Mouse (Mus musculus) heart, postnatal 4 days (tissue): ENCODE measurements at regions not wholly inside any gene's neighbourhood (a gene's known extent, or its start where the extent isn't known, plus 50 kb on each side); places are given as distances from the start of the nearest gene placed in this dataset.

Experiments used
- DNase-seq: peaks from one replicate; pipeline ENCODE4 v3.0.0; 2021

DNA sequence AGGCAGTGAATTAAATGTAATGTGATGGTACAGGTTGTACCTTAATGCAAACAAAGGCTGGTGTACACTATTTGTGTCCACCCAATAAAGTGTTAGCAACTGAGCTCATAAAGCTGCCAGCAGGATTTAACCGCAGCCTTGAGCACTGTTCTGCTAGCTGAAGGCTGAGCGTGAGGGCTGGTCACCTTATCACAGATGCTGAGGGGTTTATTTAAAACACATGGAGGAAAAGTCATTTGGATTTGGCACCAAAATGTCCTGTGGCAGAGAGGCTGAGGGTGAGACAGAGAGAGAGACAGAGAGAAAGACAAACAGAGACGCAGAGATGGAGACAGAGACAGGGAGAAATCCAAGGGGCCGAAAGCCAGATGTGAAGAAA lies 181.9 kb upstream of the Habp2 start:
- no peak for DNase-seq

- no peak for DNase-seq
Observed at GRCm38 (mm10) chr19:56105452-56106091, 181.4 kb upstream of the Habp2 start.

GRCm38 (mm10) chr19:56108796-56109195 lies 178.1 kb upstream of the Habp2 start:
- DNase-seq, result no peak

DNA sequence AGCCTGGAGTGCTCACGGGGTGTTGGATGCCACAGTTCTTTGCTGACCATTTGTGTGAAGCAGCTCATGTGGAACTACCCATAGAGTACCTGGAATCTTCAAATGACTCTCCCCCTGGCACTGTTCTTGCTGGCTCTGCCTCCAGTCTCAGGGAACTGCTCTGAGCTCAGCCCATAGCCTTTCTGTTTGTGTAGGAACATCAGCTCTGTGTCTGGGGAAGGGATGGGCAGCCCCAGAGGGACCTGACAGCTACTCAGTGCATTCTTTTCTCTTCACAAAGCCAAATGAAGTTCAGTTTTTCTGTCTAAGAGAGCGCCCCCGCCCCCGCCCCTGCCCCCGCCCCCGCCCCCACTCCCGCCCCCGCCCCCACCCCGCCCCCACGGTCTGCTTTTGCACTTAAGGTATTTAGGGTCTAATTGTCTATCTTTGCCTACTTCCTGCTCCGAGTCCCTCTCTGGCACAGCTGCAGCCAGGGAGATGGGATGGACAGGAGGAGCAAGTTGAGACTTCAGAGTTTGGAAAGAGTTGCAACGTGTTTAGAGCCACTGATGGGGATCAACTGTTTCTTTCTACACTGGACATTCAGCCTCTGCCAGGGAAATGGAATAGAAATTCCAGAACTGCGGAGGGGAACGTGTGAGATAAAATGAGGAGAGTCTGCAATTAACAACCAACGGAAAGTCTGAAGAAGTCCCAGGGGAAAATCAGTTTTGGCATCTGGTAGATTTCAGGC lies 171.2 kb upstream of the Habp2 start:
- peak; percentile 21 for DNase-seq

DNA sequence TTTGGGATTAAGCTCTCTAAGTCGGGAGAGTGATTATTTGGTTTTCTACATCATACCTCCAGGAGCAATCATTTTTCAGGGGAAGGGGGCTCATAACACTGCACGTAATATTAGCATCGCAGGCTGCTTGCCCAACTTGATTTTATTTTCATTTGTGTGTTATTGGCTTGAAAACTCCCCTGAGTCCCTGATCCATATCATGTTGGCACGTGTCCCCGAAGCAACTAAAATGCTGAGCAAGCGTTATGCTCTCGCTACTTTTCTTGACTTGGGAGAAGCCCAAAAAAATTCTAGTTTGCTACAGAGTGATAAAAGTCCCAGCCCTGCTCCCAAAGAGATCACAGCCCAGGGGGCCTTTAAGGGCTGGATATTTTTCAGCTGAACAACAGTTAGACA lies 170.7 kb upstream of the Habp2 start:
- DNase-seq, result peak; percentile 19

- peak; percentile 57 for DNase-seq
Observed at GRCm38 (mm10) chr19:56120723-56121122, 166.2 kb upstream of the Habp2 start.

DNA sequence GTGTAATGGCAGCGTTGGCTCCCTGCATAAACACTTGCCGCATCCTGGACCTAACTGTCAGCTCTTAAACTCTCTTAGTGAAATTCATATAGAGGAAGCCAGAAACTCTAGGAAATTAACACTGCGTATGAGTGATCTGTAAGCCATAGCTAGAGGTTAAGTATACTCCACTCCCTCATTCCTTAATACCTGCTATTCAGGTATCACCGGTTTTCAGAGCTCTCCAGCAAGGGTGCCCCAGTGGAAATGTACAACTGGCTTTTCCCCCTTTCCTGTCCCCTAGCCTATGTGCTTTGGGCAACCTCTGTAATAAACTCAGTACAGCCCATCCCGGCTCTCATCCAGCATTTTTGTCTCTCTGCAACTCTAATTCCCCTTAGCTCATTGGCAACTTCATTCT lies 164.8 kb upstream of the Habp2 start:
- no peak for DNase-seq

- no peak for DNase-seq
Observed at GRCm38 (mm10) chr19:56131556-56131955, 155.4 kb upstream of the Habp2 start.

GRCm38 (mm10) chr19:56132911-56133562 lies 153.9 kb upstream of the Habp2 start:
- no peak for DNase-seq

DNA sequence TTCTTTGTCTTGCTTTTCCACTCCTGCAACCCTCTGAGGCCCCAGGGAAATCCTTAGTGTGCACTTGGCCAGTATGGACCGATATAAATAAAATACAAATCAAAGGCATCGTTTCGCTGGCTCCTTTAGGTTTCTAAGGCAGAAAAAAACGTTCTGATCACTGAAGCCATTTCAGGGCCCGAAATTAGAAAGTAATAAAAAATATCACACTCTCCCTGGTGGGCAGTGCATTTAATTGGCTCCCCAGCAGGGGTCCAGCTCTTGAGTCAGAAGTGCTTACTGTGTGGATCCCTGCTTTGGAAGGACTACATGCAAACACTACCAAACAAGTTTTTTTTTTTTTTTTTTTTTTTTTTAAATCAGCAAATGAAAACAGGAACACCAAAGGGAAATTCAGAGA lies 153.4 kb upstream of the Habp2 start:
- no peak for DNase-seq

GRCm38 (mm10) chr19:56134081-56134818 lies 152.7 kb upstream of the Habp2 start:
- peak; percentile 83 for DNase-seq

DNA sequence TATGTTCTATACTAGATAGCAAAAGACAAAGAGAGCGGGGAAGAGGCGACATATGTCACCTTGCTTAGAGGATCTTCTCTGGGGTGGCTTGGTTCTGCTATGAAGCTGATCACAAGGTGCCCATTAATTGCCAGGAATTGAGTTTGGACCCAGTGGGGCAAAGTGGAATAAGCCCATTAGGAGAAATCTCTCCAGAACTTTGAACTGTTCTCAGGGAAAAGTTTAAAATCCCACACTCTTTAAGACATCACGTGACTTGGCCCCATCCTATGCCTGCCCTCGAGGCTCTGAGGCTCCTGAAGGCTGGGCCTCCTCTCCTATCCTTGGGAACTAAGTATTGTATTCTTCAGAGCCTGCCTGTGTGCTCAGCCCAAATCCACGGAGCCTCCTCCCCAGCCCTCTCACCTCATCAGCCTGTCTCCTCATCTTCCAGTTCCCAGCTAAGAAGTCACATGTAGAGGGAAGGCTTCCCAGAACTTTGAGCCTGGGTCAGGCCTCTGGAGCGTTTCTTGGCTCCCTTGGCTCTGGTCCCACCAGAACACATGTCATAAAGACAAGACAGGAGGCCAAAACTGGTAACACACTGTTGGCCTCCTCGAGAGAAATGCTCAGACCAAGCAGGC lies 151.5 kb upstream of the Habp2 start:
- peak; percentile 12 for DNase-seq

GRCm38 (mm10) chr19:56140540-56140939 lies 146.4 kb upstream of the Habp2 start:
- DNase-seq, result no peak

GRCm38 (mm10) chr19:56144221-56144620 lies 142.7 kb upstream of the Habp2 start:
- no peak for DNase-seq

- DNase-seq, result no peak
Observed at GRCm38 (mm10) chr19:56157120-56157519, 129.8 kb upstream of the Habp2 start.

DNA sequence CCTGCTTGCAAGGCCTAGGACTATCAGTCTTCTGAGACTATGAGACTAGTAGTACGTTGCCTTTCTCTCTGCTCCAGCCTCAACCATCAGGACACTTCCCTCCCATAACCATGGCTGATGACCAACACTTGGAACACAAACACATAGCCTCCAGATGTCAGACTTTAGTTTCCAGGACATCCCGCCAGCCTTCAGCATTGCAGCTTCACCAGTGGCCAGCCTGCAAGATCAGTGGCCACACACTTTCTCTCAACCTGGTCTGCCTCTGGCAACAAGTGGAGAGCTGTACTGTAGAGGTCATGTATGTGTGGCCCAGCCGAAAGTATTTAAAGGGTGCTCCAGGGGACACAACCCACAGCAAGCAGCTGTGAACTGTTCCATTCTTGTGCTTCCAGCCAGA lies 124.8 kb upstream of the Habp2 start:
- DNase-seq, result peak; percentile 38

DNA sequence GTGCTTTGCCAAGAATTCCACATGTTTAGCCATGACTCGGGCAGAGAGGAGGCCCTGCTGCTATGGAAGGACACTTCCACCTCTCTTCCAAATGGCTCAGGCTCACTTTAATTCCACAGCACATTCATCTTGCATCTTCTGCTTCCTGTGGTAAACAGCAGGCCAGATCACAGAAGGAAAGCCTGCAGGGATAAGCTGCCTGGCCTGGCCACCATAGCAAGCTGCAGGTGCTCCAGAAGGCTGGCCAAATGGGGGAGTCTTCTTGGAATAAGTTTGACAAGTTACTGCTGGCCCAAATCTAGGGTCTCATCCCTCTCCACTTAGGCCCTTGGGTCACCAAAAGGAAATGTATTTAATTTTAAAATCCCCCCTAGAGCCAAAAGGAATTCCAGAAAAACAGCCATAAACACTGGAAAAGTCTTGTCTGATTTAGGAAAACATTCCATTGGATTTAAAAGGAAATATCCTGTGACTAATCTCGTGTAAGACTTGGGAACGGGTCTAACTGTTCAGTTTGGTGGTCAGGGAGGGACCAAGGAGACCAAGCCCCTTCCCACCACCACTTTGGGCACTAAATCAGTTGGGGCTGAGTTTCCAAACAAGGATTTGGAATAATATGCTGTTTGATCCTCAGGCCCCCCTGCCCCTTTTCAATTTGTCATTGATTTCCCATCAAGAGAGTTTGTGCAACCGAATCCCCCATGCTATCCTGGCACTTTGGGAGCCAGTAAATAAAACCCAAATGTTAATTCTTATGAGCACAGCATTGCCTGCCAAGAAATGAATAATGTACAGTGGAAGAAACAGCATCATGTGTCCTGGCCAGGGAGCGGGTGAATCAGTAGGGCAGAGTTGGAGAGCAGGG lies 117.6 kb upstream of the Habp2 start:
- DNase-seq, result no peak

- no peak for DNase-seq
Observed at GRCm38 (mm10) chr19:56169998-56170274, 117.0 kb upstream of the Habp2 start.

DNA sequence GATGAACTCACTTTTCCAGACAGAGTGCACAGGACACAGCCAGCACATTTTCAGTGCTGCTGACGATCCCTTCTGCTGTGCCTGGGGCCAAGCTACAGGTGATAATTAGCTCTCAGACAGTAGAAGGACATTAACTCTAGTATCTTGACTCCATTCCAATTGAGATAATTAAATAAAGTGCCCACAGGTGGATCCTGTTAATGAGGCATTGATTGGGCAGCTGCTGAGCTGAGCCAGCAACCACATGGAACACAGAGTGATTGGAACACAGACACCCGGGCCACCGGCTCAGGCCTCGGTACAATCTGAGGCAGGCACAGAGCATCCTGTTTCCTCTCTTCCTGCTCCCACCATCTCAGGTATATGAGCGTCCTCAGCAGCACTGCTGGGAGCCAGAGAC lies 114.5 kb upstream of the Habp2 start:
- DNase-seq, result no peak

- DNase-seq, result peak; percentile 10
Observed at GRCm38 (mm10) chr19:56176059-56176458, 110.9 kb upstream of the Habp2 start.

DNA sequence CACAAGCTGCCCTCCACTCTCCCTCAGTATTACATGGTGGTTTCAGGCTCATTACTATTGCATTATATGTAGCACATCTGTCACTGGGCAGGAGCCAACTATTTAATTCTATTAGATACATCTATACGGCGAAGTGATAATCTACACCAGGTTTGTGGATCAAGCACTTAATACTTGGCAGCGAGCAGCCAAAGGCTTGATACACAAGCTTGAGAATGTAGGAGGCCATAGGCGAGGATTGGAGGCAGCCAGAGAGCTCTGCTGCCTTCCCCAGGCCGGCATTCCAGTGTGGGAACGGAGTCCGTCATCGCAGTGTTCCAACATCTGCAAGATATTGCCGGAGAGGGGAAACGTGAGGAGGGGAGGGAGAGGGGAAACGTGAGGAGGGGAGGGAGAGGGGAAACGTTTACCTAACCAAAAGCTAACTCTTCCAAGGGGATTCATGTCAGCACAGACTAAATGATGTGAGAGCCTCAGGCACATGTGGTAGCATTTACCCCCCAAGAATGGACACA lies 109.6 kb upstream of the Habp2 start:
- peak; percentile 20 for DNase-seq

DNA sequence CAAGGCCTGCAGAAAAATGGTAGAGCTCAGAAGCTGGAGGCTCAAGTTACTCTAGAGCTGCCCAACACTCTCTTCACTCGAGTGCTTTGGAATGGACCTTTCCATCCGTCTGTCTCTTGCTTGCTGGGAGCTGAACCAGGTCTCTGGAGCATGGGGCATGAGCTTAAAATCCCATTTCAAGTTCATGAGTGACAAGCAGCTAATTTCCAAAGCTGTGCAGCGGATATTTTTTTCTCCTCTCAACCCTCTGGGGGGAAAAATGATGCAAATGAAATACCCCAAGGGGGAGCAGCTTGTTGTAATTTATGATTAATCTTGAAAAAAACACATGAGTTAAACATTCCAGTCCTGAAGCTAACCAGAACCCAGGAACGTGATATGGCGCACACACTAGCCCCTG lies 101.2 kb upstream of the Habp2 start:
- no peak for DNase-seq
